Mouse (Mus musculus): ENCODE measurements around the gene Pigu. TPM values are rescaled to one million over a fixed set of nuclear protein-coding genes. Genes with fewer than 3 reads are reported as not detected.

Pigu gene
- polyA plus RNA-seq, 1 experiment from 2014 or later: 56.3 TPM

GRCm38 (mm10) chr2:155328906-155329305, 28.3 kb downstream of the Pigu start:
- H3K9me3 ChIP-seq (ENCODE audit: control insufficient read depth, low read length): no peaks in the 10 kb centered on the region
- DNase-seq (ENCODE audit: low spot score): no peak
- H3K36me3 ChIP-seq (ENCODE audit: control insufficient read depth, insufficient read depth, low read length): peaks cover 4% of the 10 kb centered on the region

GRCm38 (mm10) chr2:155327906-155328305, 29.3 kb downstream of the Pigu start:
- Histone ChIP-seq H3K9me3 (ENCODE audit: control insufficient read depth, low read length) (no peaks in the 10 kb centered on the region), H3K36me3 (ENCODE audit: control insufficient read depth, insufficient read depth, low read length) (peaks cover 4% of the 10 kb centered on the region)

More at GRCm38 (mm10) chr2:155328906-155329305, 28.3 kb downstream of the Pigu start:
- Histone ChIP-seq H3K4me2 (ENCODE audit: low read depth, low read length, severe bottlenecking) (no peak overlapping the region), H3K9ac (ENCODE audit: low read length) (no peak overlapping the region), H3K4me1 (replicated peaks; ENCODE audit: control insufficient read depth, insufficient read depth, low read length) (no peaks in the 10 kb centered on the region), H3K4me3 (ENCODE audit: low read depth, low read length) (no peak overlapping the region), H3K27ac (ENCODE audit: low read depth, low read length) (no peak overlapping the region), H3K27me3 (ENCODE audit: control insufficient read depth, insufficient read depth, low read length) (no peaks in the 10 kb centered on the region)
- no peak for ATAC-seq (replicated peaks; ENCODE audit: low FRiP score)

GRCm38 (mm10) chr2:155326001-155326400, 31.2 kb downstream of the Pigu start:
- WGBS: 86% methylated on average over 4 of the region's 4 CpGs
- H3K36me3 ChIP-seq (ENCODE audit: control insufficient read depth, insufficient read depth, low read length): peaks cover 4% of the 10 kb centered on the region
- H3K27me3 ChIP-seq (ENCODE audit: control insufficient read depth, insufficient read depth, low read length): no peaks in the 10 kb centered on the region
- no peaks in the 10 kb centered on the region for H3K4me1 ChIP-seq (replicated peaks; ENCODE audit: control insufficient read depth, insufficient read depth, low read length)
- no peak for ATAC-seq (replicated peaks; ENCODE audit: low FRiP score)
- H3K9ac ChIP-seq (ENCODE audit: low read length): no peak overlapping the region
- H3K4me2 ChIP-seq (ENCODE audit: low read depth, low read length, severe bottlenecking): no peak overlapping the region
- no peak overlapping the region for H3K4me3 ChIP-seq (ENCODE audit: low read depth, low read length)
- no peak overlapping the region for H3K27ac ChIP-seq (ENCODE audit: low read depth, low read length)
- no peaks in the 10 kb centered on the region for H3K9me3 ChIP-seq (ENCODE audit: control insufficient read depth, low read length)
- no peak for DNase-seq (ENCODE audit: low spot score)

More at GRCm38 (mm10) chr2:155327906-155328305, 29.3 kb downstream of the Pigu start:
- DNase-seq (ENCODE audit: low spot score): no peak
- Histone ChIP-seq H3K27ac (ENCODE audit: low read depth, low read length) (no peak overlapping the region), H3K9ac (ENCODE audit: low read length) (no peak overlapping the region), H3K4me2 (ENCODE audit: low read depth, low read length, severe bottlenecking) (no peak overlapping the region), H3K27me3 (ENCODE audit: control insufficient read depth, insufficient read depth, low read length) (no peaks in the 10 kb centered on the region), H3K4me1 (replicated peaks; ENCODE audit: control insufficient read depth, insufficient read depth, low read length) (no peaks in the 10 kb centered on the region), H3K4me3 (ENCODE audit: low read depth, low read length) (no peak overlapping the region)
- WGBS: 90% methylated on average over 5 of the region's 5 CpGs
- ATAC-seq (replicated peaks; ENCODE audit: low FRiP score): no peak

- ATAC-seq (replicated peaks; ENCODE audit: low FRiP score) (no peak), DNase-seq (ENCODE audit: low spot score) (no peak)
- H3K4me3 ChIP-seq (ENCODE audit: low read depth, low read length): no peak overlapping the region
- no peak overlapping the region for H3K27ac ChIP-seq (ENCODE audit: low read depth, low read length)
- H3K27me3 ChIP-seq (ENCODE audit: control insufficient read depth, insufficient read depth, low read length): no peaks in the 10 kb centered on the region
- no peaks in the 10 kb centered on the region for H3K36me3 ChIP-seq (ENCODE audit: control insufficient read depth, insufficient read depth, low read length)
- H3K9me3 ChIP-seq (ENCODE audit: control insufficient read depth, low read length): no peaks in the 10 kb centered on the region
- 82% methylated on average over 5 of the region's 5 CpGs for WGBS
- no peak overlapping the region for H3K9ac ChIP-seq (ENCODE audit: low read length)
- no peaks in the 10 kb centered on the region for H3K4me1 ChIP-seq (replicated peaks; ENCODE audit: control insufficient read depth, insufficient read depth, low read length)
- no peak overlapping the region for H3K4me2 ChIP-seq (ENCODE audit: low read depth, low read length, severe bottlenecking)
These were observed 36.6 kb downstream of the Pigu start for GRCm38 (mm10) chr2:155320596-155320995.

- 96% methylated on average over 2 of the region's 2 CpGs for WGBS
- H3K4me2 ChIP-seq (ENCODE audit: low read depth, low read length, severe bottlenecking): no peak overlapping the region
- ATAC-seq (replicated peaks; ENCODE audit: low FRiP score): no peak
- H3K4me1 ChIP-seq (replicated peaks; ENCODE audit: control insufficient read depth, insufficient read depth, low read length): no peaks in the 10 kb centered on the region
- H3K9ac ChIP-seq (ENCODE audit: low read length): no peak overlapping the region
- H3K27me3 ChIP-seq (ENCODE audit: control insufficient read depth, insufficient read depth, low read length): no peaks in the 10 kb centered on the region
- no peak overlapping the region for H3K4me3 ChIP-seq (ENCODE audit: low read depth, low read length)
- H3K27ac ChIP-seq (ENCODE audit: low read depth, low read length): no peak overlapping the region
- H3K9me3 ChIP-seq (ENCODE audit: control insufficient read depth, low read length): no peaks in the 10 kb centered on the region
- no peak for DNase-seq (ENCODE audit: low spot score)
- no peaks in the 10 kb centered on the region for H3K36me3 ChIP-seq (ENCODE audit: control insufficient read depth, insufficient read depth, low read length)
These were observed 38.6 kb downstream of the Pigu start for GRCm38 (mm10) chr2:155318618-155319017.

GRCm38 (mm10) chr2:155313671-155314070, 43.6 kb downstream of the Pigu start:
- DNase-seq (ENCODE audit: low spot score) (no peak), ATAC-seq (replicated peaks; ENCODE audit: low FRiP score) (no peak)
- no peaks in the 10 kb centered on the region; the same call in 1 of the 2 replicates for H3K4me1 ChIP-seq (replicated peaks; ENCODE audit: control insufficient read depth, insufficient read depth, low read length)
- no peaks in the 10 kb centered on the region for H3K27me3 ChIP-seq (ENCODE audit: control insufficient read depth, insufficient read depth, low read length)
- H3K36me3 ChIP-seq (ENCODE audit: control insufficient read depth, insufficient read depth, low read length): no peaks in the 10 kb centered on the region
- no peak overlapping the region for H3K4me2 ChIP-seq (ENCODE audit: low read depth, low read length, severe bottlenecking)
- H3K4me3 ChIP-seq (ENCODE audit: low read depth, low read length): no peak overlapping the region
- no peaks in the 10 kb centered on the region for H3K9me3 ChIP-seq (ENCODE audit: control insufficient read depth, low read length)
- WGBS: 44% methylated on average over 6 of the region's 6 CpGs
- H3K27ac ChIP-seq (ENCODE audit: low read depth, low read length): no peak overlapping the region
- H3K9ac ChIP-seq (ENCODE audit: low read length): no peak overlapping the region

GRCm38 (mm10) chr2:155308936-155309592, 48.2 kb downstream of the Pigu start:
- Histone ChIP-seq H3K4me3 (ENCODE audit: low read depth, low read length) (no peak overlapping the region), H3K9me3 (ENCODE audit: control insufficient read depth, low read length) (no peaks in the 10 kb centered on the region), H3K4me2 (ENCODE audit: low read depth, low read length, severe bottlenecking) (no peak overlapping the region), H3K4me1 (replicated peaks; ENCODE audit: control insufficient read depth, insufficient read depth, low read length) (no peaks in the 10 kb centered on the region; the same call in 1 of the 2 replicates), H3K27ac (ENCODE audit: low read depth, low read length) (no peak overlapping the region), H3K9ac (ENCODE audit: low read length) (peak overlapping the region; percentile 5; the same call in 1 of the 2 replicates), H3K36me3 (ENCODE audit: control insufficient read depth, insufficient read depth, low read length) (no peaks in the 10 kb centered on the region; the same call in 1 of the 2 replicates), H3K27me3 (ENCODE audit: control insufficient read depth, insufficient read depth, low read length) (no peaks in the 10 kb centered on the region)
- DNase-seq (ENCODE audit: low spot score): no peak
- no peak for ATAC-seq (replicated peaks; ENCODE audit: low FRiP score)
- 42% methylated on average over 3 of the region's 3 CpGs for WGBS

GRCm38 (mm10) chr2:155299563-155299962, 57.7 kb downstream of the Pigu start:
- Histone ChIP-seq H3K27me3 (ENCODE audit: control insufficient read depth, insufficient read depth, low read length) (no peaks in the 10 kb centered on the region), H3K27ac (ENCODE audit: low read depth, low read length) (no peak overlapping the region), H3K9ac (ENCODE audit: low read length) (no peak overlapping the region), H3K36me3 (ENCODE audit: control insufficient read depth, insufficient read depth, low read length) (peaks cover 10% of the 10 kb centered on the region; the same call in 1 of the 2 replicates), H3K4me3 (ENCODE audit: low read depth, low read length) (no peak overlapping the region), H3K4me1 (replicated peaks; ENCODE audit: control insufficient read depth, insufficient read depth, low read length) (no peaks in the 10 kb centered on the region), H3K9me3 (ENCODE audit: control insufficient read depth, low read length) (no peaks in the 10 kb centered on the region), H3K4me2 (ENCODE audit: low read depth, low read length, severe bottlenecking) (no peak overlapping the region)
- WGBS: 92% methylated on average over 4 of the region's 4 CpGs
- no peak for ATAC-seq (replicated peaks; ENCODE audit: low FRiP score)
- DNase-seq (ENCODE audit: low spot score): no peak

- 97% methylated on average over 6 of the region's 6 CpGs for WGBS
- no peak overlapping the region for H3K4me2 ChIP-seq (ENCODE audit: low read depth, low read length, severe bottlenecking)
- ATAC-seq (replicated peaks; ENCODE audit: low FRiP score) (no peak), DNase-seq (ENCODE audit: low spot score) (no peak)
- H3K4me1 ChIP-seq (replicated peaks; ENCODE audit: control insufficient read depth, insufficient read depth, low read length): no peaks in the 10 kb centered on the region
- no peaks in the 10 kb centered on the region for H3K27me3 ChIP-seq (ENCODE audit: control insufficient read depth, insufficient read depth, low read length)
- no peak overlapping the region for H3K9ac ChIP-seq (ENCODE audit: low read length)
- no peaks in the 10 kb centered on the region for H3K9me3 ChIP-seq (ENCODE audit: control insufficient read depth, low read length)
- H3K4me3 ChIP-seq (ENCODE audit: low read depth, low read length): no peak overlapping the region
- H3K36me3 ChIP-seq (ENCODE audit: control insufficient read depth, insufficient read depth, low read length): peaks cover 10% of the 10 kb centered on the region; the same call in 1 of the 2 replicates
- no peak overlapping the region for H3K27ac ChIP-seq (ENCODE audit: low read depth, low read length)
These were observed 61.8 kb downstream of the Pigu start for GRCm38 (mm10) chr2:155295453-155295852.

Measured in forebrain, embryonic 11.5 days (tissue).